Mouse (Mus musculus) right cerebral cortex, postnatal 36 days (tissue): ENCODE results near the gene Tmem159.

Experiments
- DNase-seq, 2 experiments: peaks; one replicate each; pipeline ENCODE4 v3.0.0; 2022; ENCODE audit warnings: low spot score in 2 of 2, mixed read lengths in 1 of 2

Tmem159 gene

GRCm38 (mm10) chr7:120142743-120143142, 40.6 kb downstream of the Tmem159 start:
- DNase-seq, result no peak

GRCm38 (mm10) chr7:120145191-120145590, 43.0 kb downstream of the Tmem159 start, which contains the start of gene Zp2:
Gene Zp2 (minus strand): TSS chr7:120145291.
- DNase-seq, result no peak

GRCm38 (mm10) chr7:120150257-120150656, 48.1 kb downstream of the Tmem159 start:
- DNase-seq, result no peak

GRCm38 (mm10) chr7:120150898-120151297, 48.7 kb downstream of the Tmem159 start:
- DNase-seq, result no peak

GRCm38 (mm10) chr7:120156841-120157409, 54.8 kb downstream of the Tmem159 start:
- no peak for DNase-seq

GRCm38 (mm10) chr7:120157575-120158061, 55.5 kb downstream of the Tmem159 start:
- DNase-seq, result no peak

GRCm38 (mm10) chr7:120158121-120158613, 56.0 kb downstream of the Tmem159 start:
- no peak for DNase-seq

- no peak for DNase-seq
These were observed 61.6 kb downstream of the Tmem159 start for GRCm38 (mm10) chr7:120163581-120164251.
